Mouse (Mus musculus): ENCODE results near the gene Pdxdc1. TPM values are rescaled to one million over a fixed set of nuclear protein-coding genes. Genes with fewer than 3 reads are reported as not detected.

The Pdxdc1 gene
- 40.8 TPM for polyA plus RNA-seq (2015; fragmentation: Illumina TruSeq; extraction: RNeasy Lipid Tissue Mini Kit (QIAGEN cat#74804); ENCODE audit: insufficient read depth, low read depth, low replicate concordance)

DNA sequence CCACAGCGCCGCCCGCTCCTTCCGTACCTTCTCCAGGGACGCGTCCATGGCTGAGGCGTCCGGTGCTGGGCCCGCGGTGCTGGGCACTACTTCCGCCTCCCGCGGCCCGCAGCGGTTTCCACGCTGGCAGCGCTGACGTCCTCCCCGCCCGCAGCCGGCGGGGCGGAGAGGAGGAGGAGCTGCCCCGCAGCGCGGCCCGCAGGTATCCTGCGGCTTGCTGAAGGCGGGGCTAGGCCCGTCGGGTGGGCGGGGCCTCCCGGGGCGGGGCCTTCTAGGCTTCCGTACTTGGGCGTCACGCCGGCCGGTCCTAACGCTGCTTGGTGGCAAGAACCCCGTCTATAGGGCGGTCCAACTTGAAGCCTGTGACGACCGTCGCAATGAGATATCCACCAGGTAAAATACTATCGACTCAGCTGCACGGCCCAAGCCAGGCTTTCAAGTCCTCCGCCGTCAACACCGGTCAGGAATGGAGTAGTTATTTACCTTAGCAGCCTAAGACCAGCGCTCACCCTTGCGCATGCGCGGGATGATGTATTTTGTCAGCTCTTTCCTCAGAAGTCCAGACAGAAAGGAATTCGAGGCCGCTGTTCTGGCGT lies at the start of gene Pdxdc1, which contains the start of gene Mpv17l:
Gene Pdxdc1, minus strand, starts transcription at position 244 of the 596 bp plus-strand sequence.
Gene Mpv17l, plus strand, starts transcription at position 274 of the 596 bp plus-strand sequence.

DNA sequence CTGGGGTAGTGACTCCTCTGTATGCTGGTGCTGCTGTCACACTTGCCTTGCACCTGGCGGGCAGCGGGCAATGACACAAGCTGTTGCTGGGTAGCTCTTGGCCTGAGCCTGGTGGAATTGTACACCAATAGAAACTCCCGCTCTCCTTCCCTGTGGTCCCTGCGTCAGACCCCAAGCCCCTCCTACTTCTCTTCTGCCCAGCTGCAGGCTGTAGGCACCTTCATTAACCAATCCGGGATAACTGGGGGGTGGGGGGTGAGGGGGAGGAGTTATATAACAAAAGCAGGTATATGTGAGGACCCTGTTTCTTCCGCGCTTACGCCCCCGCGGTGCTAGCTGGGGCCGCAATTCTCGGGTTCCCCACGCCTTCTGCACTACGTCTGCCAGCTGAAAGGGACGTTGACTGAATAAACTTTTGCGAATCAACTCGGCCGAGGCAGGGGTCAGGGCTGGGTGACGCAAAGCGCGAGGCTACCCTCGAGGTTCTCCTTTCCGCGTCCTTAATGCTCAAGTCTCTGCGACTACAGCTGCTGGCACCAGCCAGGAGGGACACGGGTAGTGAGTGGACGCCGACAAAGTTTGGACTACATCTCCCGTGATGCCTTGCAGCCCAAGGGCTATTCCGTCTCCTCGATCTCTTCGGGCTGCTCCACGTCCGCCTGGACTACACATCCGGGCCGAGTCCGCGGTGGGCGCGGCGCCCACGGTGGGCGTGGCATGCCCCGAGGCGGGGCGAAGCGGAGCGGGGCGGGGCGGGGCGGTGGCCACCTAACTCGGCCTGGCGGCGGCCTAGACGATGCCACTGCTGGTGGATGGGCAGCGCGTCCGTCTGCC lies 84.2 kb downstream of the Pdxdc1 start, which contains the start of gene Ntan1:
Gene Ntan1, plus strand, starts transcription at position 286 of the 834 bp plus-strand sequence.

Other genes with a start within 250 kb of the Pdxdc1 start
- 5.1 TPM for gene Parn, start 235.0 kb downstream of the Pdxdc1 start, polyA plus RNA-seq (2015; fragmentation: Illumina TruSeq; extraction: RNeasy Lipid Tissue Mini Kit (QIAGEN cat#74804); ENCODE audit: insufficient read depth, low read depth, low replicate concordance)
- 12.8 TPM for gene Bfar, start 231.3 kb downstream of the Pdxdc1 start, polyA plus RNA-seq (2015; fragmentation: Illumina TruSeq; extraction: RNeasy Lipid Tissue Mini Kit (QIAGEN cat#74804); ENCODE audit: insufficient read depth, low read depth, low replicate concordance)
- 1.2 TPM for gene 3110001I22Rik, start 231.2 kb downstream of the Pdxdc1 start, polyA plus RNA-seq (2015; fragmentation: Illumina TruSeq; extraction: RNeasy Lipid Tissue Mini Kit (QIAGEN cat#74804); ENCODE audit: insufficient read depth, low read depth, low replicate concordance)
- not detected for gene Pla2g10, start 172.1 kb downstream of the Pdxdc1 start, polyA plus RNA-seq (2015; fragmentation: Illumina TruSeq; extraction: RNeasy Lipid Tissue Mini Kit (QIAGEN cat#74804); ENCODE audit: insufficient read depth, low read depth, low replicate concordance)
- gene Rrn3, start 122.4 kb downstream of the Pdxdc1 start, polyA plus RNA-seq (2015; fragmentation: Illumina TruSeq; extraction: RNeasy Lipid Tissue Mini Kit (QIAGEN cat#74804); ENCODE audit: insufficient read depth, low read depth, low replicate concordance), result 4.7 TPM
- 22.5 TPM for gene Ntan1, start 84.3 kb downstream of the Pdxdc1 start, polyA plus RNA-seq (2015; fragmentation: Illumina TruSeq; extraction: RNeasy Lipid Tissue Mini Kit (QIAGEN cat#74804); ENCODE audit: insufficient read depth, low read depth, low replicate concordance)
- gene Mpv17l, start within 50 bp of the Pdxdc1 start, polyA plus RNA-seq (2015; fragmentation: Illumina TruSeq; extraction: RNeasy Lipid Tissue Mini Kit (QIAGEN cat#74804); ENCODE audit: insufficient read depth, low read depth, low replicate concordance), result 2.7 TPM
- gene 2900011O08Rik, start 83.5 kb upstream of the Pdxdc1 start, polyA plus RNA-seq (2015; fragmentation: Illumina TruSeq; extraction: RNeasy Lipid Tissue Mini Kit (QIAGEN cat#74804); ENCODE audit: insufficient read depth, low read depth, low replicate concordance), result not detected
- not detected for gene Ifitm7, start 83.8 kb upstream of the Pdxdc1 start, polyA plus RNA-seq (2015; fragmentation: Illumina TruSeq; extraction: RNeasy Lipid Tissue Mini Kit (QIAGEN cat#74804); ENCODE audit: insufficient read depth, low read depth, low replicate concordance)